Mouse (Mus musculus): ENCODE data around the gene Tmem51. TPM values are rescaled to one million over a fixed set of nuclear protein-coding genes. Genes with fewer than 3 reads are reported as not detected.

Gene Tmem51
- polyA plus RNA-seq (2014; fragmentation: Nextera tagmentation; extraction: Ambion mirVana) = 16.7 and 23.0 TPM in 2 replicates

- WGBS = 0% methylated on average over 51 of the region's 52 CpGs
- ATAC-seq (ENCODE audit: low FRiP score, low TSS enrichment) = peak; percentile 87
- H3K4me2 ChIP-seq (replicated peaks; ENCODE audit: low read depth, low read length) = peak within 1 kb of the TSS; percentile 98
- peak within 1 kb of the TSS; percentile 72 for H3K9ac ChIP-seq (ENCODE audit: low read depth, low read length)
- H3K36me3 ChIP-seq (ENCODE audit: control insufficient read depth, insufficient read depth, low read length) = no peaks in the 10 kb centered on the region
- no peaks in the 10 kb centered on the region for H3K9me3 ChIP-seq (ENCODE audit: control insufficient read depth, low read length)
- H3K27me3 ChIP-seq (ENCODE audit: control insufficient read depth, insufficient read depth, low read length) = no peaks in the 10 kb centered on the region
- H3K4me1 ChIP-seq (ENCODE audit: control insufficient read depth, insufficient read depth, low read length) = peaks cover 26% of the 10 kb centered on the region
- peak within 1 kb of the TSS; percentile 69 for H3K4me3 ChIP-seq (ENCODE audit: low read length)
- peak within 1 kb of the TSS; percentile 85 for H3K27ac ChIP-seq (ENCODE audit: low read depth, low read length)
Observed at GRCm38 (mm10) chr4:142084131-142084899, at the start of gene Tmem51. Tmem51 (minus strand) TSS chr4:142084304.

- H3K4me1 ChIP-seq (ENCODE audit: control insufficient read depth, insufficient read depth, low read length) = no peaks in the 10 kb centered on the region
- H3K9ac ChIP-seq (ENCODE audit: low read depth, low read length) = no peak overlapping the region
- 81% methylated on average over 5 of the region's 5 CpGs for whole genome bisulfite sequencing
- H3K27ac ChIP-seq (ENCODE audit: low read depth, low read length) = no peak overlapping the region
- H3K9me3 ChIP-seq (ENCODE audit: control insufficient read depth, low read length) = no peaks in the 10 kb centered on the region
- H3K36me3 ChIP-seq (ENCODE audit: control insufficient read depth, insufficient read depth, low read length) = no peaks in the 10 kb centered on the region
- H3K4me3 ChIP-seq (ENCODE audit: low read length) = no peak overlapping the region
- H3K4me2 ChIP-seq (replicated peaks; ENCODE audit: low read depth, low read length) = no peak overlapping the region
- H3K27me3 ChIP-seq (ENCODE audit: control insufficient read depth, insufficient read depth, low read length) = no peaks in the 10 kb centered on the region
- no peak for ATAC-seq (ENCODE audit: low FRiP score, low TSS enrichment)
Observed at GRCm38 (mm10) chr4:142130162-142130561, 46.1 kb upstream of the Tmem51 start.

- ATAC-seq (ENCODE audit: low FRiP score, low TSS enrichment) = no peak
- Histone ChIP-seq H3K27me3 (ENCODE audit: control insufficient read depth, insufficient read depth, low read length) (no peaks in the 10 kb centered on the region), H3K9me3 (ENCODE audit: control insufficient read depth, low read length) (no peaks in the 10 kb centered on the region), H3K36me3 (ENCODE audit: control insufficient read depth, insufficient read depth, low read length) (no peaks in the 10 kb centered on the region), H3K4me1 (ENCODE audit: control insufficient read depth, insufficient read depth, low read length) (no peaks in the 10 kb centered on the region), H3K4me2 (replicated peaks; ENCODE audit: low read depth, low read length) (no peak overlapping the region), H3K4me3 (ENCODE audit: low read length) (no peak overlapping the region), H3K27ac (ENCODE audit: low read depth, low read length) (no peak overlapping the region), H3K9ac (ENCODE audit: low read depth, low read length) (no peak overlapping the region)
- whole genome bisulfite sequencing = 85% methylated on average over 6 of the region's 6 CpGs
Observed at GRCm38 (mm10) chr4:142127275-142127788, 43.2 kb upstream of the Tmem51 start.

- 63% methylated on average over 10 of the region's 10 CpGs for WGBS
Observed at GRCm38 (mm10) chr4:142126641-142127274, 42.7 kb upstream of the Tmem51 start.

GRCm38 (mm10) chr4:142121164-142121563 is 37.1 kb upstream of the Tmem51 start:
- Histone ChIP-seq H3K4me3 (ENCODE audit: low read length) (no peak overlapping the region), H3K4me2 (replicated peaks; ENCODE audit: low read depth, low read length) (no peak overlapping the region), H3K9ac (ENCODE audit: low read depth, low read length) (no peak overlapping the region), H3K4me1 (ENCODE audit: control insufficient read depth, insufficient read depth, low read length) (no peaks in the 10 kb centered on the region; the same call in 1 of the 2 replicates), H3K27ac (ENCODE audit: low read depth, low read length) (no peak overlapping the region), H3K27me3 (ENCODE audit: control insufficient read depth, insufficient read depth, low read length) (no peaks in the 10 kb centered on the region), H3K9me3 (ENCODE audit: control insufficient read depth, low read length) (no peaks in the 10 kb centered on the region), H3K36me3 (ENCODE audit: control insufficient read depth, insufficient read depth, low read length) (no peaks in the 10 kb centered on the region)
- ATAC-seq (ENCODE audit: low FRiP score, low TSS enrichment) = no peak
- 59% methylated on average over 1 of the region's 1 CpGs for WGBS

More at GRCm38 (mm10) chr4:142126641-142127274, 42.7 kb upstream of the Tmem51 start:
- H3K27ac ChIP-seq (ENCODE audit: low read depth, low read length) = no peak overlapping the region
- no peak overlapping the region for H3K4me3 ChIP-seq (ENCODE audit: low read length)
- H3K27me3 ChIP-seq (ENCODE audit: control insufficient read depth, insufficient read depth, low read length) = no peaks in the 10 kb centered on the region
- no peak overlapping the region for H3K4me2 ChIP-seq (replicated peaks; ENCODE audit: low read depth, low read length)
- ATAC-seq (ENCODE audit: low FRiP score, low TSS enrichment) = no peak
- H3K9me3 ChIP-seq (ENCODE audit: control insufficient read depth, low read length) = no peaks in the 10 kb centered on the region
- no peaks in the 10 kb centered on the region for H3K4me1 ChIP-seq (ENCODE audit: control insufficient read depth, insufficient read depth, low read length)
- H3K9ac ChIP-seq (ENCODE audit: low read depth, low read length) = no peak overlapping the region
- H3K36me3 ChIP-seq (ENCODE audit: control insufficient read depth, insufficient read depth, low read length) = no peaks in the 10 kb centered on the region

- no peak overlapping the region for H3K9ac ChIP-seq (ENCODE audit: low read depth, low read length)
- no peaks in the 10 kb centered on the region for H3K27me3 ChIP-seq (ENCODE audit: control insufficient read depth, insufficient read depth, low read length)
- H3K4me2 ChIP-seq (replicated peaks; ENCODE audit: low read depth, low read length) = no peak overlapping the region
- H3K9me3 ChIP-seq (ENCODE audit: control insufficient read depth, low read length) = no peaks in the 10 kb centered on the region
- no peaks in the 10 kb centered on the region; the same call in 1 of the 2 replicates for H3K4me1 ChIP-seq (ENCODE audit: control insufficient read depth, insufficient read depth, low read length)
- H3K36me3 ChIP-seq (ENCODE audit: control insufficient read depth, insufficient read depth, low read length) = no peaks in the 10 kb centered on the region
- no peak overlapping the region for H3K4me3 ChIP-seq (ENCODE audit: low read length)
- ATAC-seq (ENCODE audit: low FRiP score, low TSS enrichment) = no peak
- WGBS = 15% methylated on average over 7 of the region's 7 CpGs
- H3K27ac ChIP-seq (ENCODE audit: low read depth, low read length) = no peak overlapping the region
Observed at GRCm38 (mm10) chr4:142118522-142118921, 34.4 kb upstream of the Tmem51 start.

- ATAC-seq (ENCODE audit: low FRiP score, low TSS enrichment) = no peak
- Histone ChIP-seq H3K27ac (ENCODE audit: low read depth, low read length) (no peak overlapping the region), H3K4me3 (ENCODE audit: low read length) (no peak overlapping the region), H3K4me2 (replicated peaks; ENCODE audit: low read depth, low read length) (no peak overlapping the region), H3K36me3 (ENCODE audit: control insufficient read depth, insufficient read depth, low read length) (no peaks in the 10 kb centered on the region), H3K9me3 (ENCODE audit: control insufficient read depth, low read length) (no peaks in the 10 kb centered on the region), H3K4me1 (ENCODE audit: control insufficient read depth, insufficient read depth, low read length) (no peaks in the 10 kb centered on the region; the same call in 1 of the 2 replicates), H3K27me3 (ENCODE audit: control insufficient read depth, insufficient read depth, low read length) (no peaks in the 10 kb centered on the region), H3K9ac (ENCODE audit: low read depth, low read length) (no peak overlapping the region)
- WGBS = 83% methylated on average over 12 of the region's 12 CpGs
Observed at GRCm38 (mm10) chr4:142117993-142118392, 33.9 kb upstream of the Tmem51 start.

- H3K4me3 ChIP-seq (ENCODE audit: low read length) = no peak overlapping the region
- no peaks in the 10 kb centered on the region for H3K27me3 ChIP-seq (ENCODE audit: control insufficient read depth, insufficient read depth, low read length)
- ATAC-seq (ENCODE audit: low FRiP score, low TSS enrichment) = peak; percentile 37; the same call in 1 of the 2 replicates
- H3K9me3 ChIP-seq (ENCODE audit: control insufficient read depth, low read length) = no peaks in the 10 kb centered on the region
- H3K36me3 ChIP-seq (ENCODE audit: control insufficient read depth, insufficient read depth, low read length) = no peaks in the 10 kb centered on the region
- H3K4me2 ChIP-seq (replicated peaks; ENCODE audit: low read depth, low read length) = no peak overlapping the region
- 36% methylated on average over 8 of the region's 8 CpGs for WGBS
- H3K4me1 ChIP-seq (ENCODE audit: control insufficient read depth, insufficient read depth, low read length) = no peaks in the 10 kb centered on the region
- H3K9ac ChIP-seq (ENCODE audit: low read depth, low read length) = no peak overlapping the region
- no peak overlapping the region for H3K27ac ChIP-seq (ENCODE audit: low read depth, low read length)
Observed at GRCm38 (mm10) chr4:142113306-142113705, 29.2 kb upstream of the Tmem51 start.

Data from kidney, embryonic 14.5 days (tissue).